Mouse (Mus musculus) neutrophil, adult 83 days (primary cell): ENCODE results near the gene Akap1. TPM values are rescaled to one million over a fixed set of nuclear protein-coding genes. Genes with fewer than 3 reads are reported as not detected.

ENCODE experiments used
- total RNA-seq, 2 experiments: library from RNA; stranded (reverse); gene quantifications; one replicate each; pipeline ENCODE4 v1.2.4; 2023

The Akap1 gene
- 1 to 10 TPM; 3.0 to 3.4 TPM for total RNA-seq

GRCm38 (mm10) chr11:88864458-88865197 lies at the start of gene Akap1:
TSS of gene Akap1 (minus strand) at chr11:88864586.

Other genes with a start within 250 kb of the Akap1 start
- gene Msi2, start 146.1 kb downstream of the Akap1 start, total RNA-seq = 10 to 100 TPM; 11.5 to 15.7 TPM
- gene Scpep1, start 90.9 kb upstream of the Akap1 start, total RNA-seq = 10 to 100 TPM; 37.1 to 41.7 TPM
- not detected for gene Elobl, start 102.3 kb upstream of the Akap1 start, total RNA-seq
- gene Coil, start 105.7 kb upstream of the Akap1 start, total RNA-seq = 1 to 10 TPM; 4.3 to 4.6 TPM
- 10 to 100 TPM; 48.1 to 59.4 TPM for gene Trim25, start 134.8 kb upstream of the Akap1 start, total RNA-seq
- 1 to 10 TPM in 1 of 2 experiments, under 1 TPM in 1; 0.92 to 1.1 TPM for gene Dgke, start 202.3 kb upstream of the Akap1 start, total RNA-seq
- not detected for gene Gm525, start 209.3 kb upstream of the Akap1 start, total RNA-seq